Mouse (Mus musculus): ENCODE measurements at regions not wholly inside any gene's neighbourhood (a gene's known extent, or its start where the extent isn't known, plus 50 kb on each side); places are given as distances from the start of the nearest gene placed in this dataset.

DNA sequence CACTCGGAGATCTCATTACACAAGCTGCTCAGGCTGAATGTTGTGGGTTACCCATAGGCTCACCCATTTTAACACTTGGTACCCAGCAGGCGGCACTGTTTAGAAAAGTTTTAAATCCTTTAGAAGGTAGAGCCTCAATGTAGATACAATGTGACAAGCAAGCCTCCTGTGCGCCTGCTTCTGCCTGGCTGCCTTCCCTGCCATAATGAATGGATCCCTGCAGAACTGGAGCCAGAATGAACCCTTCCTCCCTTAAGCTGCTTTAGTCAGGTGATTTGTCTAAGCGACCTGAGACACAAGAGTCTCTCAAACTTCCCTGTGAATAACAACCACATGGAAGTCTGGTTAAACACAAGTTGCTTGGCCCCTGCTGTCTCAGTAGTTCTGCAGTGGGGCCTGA is 64.7 kb upstream of the Gm10181 start:
- Histone ChIP-seq H3K36me3 (replicated peaks; ENCODE audit: control insufficient read depth, insufficient read depth, low read depth, low read length) (no peaks in the 10 kb centered on the region), H3K4me3 (ENCODE audit: low read depth, low read length) (no peak overlapping the region), H3K27me3 (ENCODE audit: control insufficient read depth, insufficient read depth, low read length) (no peaks in the 10 kb centered on the region), H3K9me3 (replicated peaks; ENCODE audit: control insufficient read depth, low read length) (no peaks in the 10 kb centered on the region), H3K27ac (replicated peaks; ENCODE audit: low read depth, low read length) (no peak overlapping the region), H3K9ac (replicated peaks; ENCODE audit: low read length) (no peak overlapping the region), H3K4me2 (ENCODE audit: low read depth, low read length) (no peak overlapping the region), H3K4me1 (ENCODE audit: control insufficient read depth, insufficient read depth, low read length) (no peaks in the 10 kb centered on the region)
- ATAC-seq (replicated peaks; ENCODE audit: insufficient number of reproducible peaks, low FRiP score, low TSS enrichment, low read depth), result no peak
- 57% methylated on average over 4 of the region's 4 CpGs for WGBS
- peak; percentile 9 for DNase-seq (ENCODE audit: low spot score)

GRCm38 (mm10) chr9:25027581-25027980 is 61.6 kb upstream of the Gm10181 start:
- Histone ChIP-seq H3K27ac (replicated peaks; ENCODE audit: low read depth, low read length) (no peak overlapping the region), H3K4me1 (ENCODE audit: control insufficient read depth, insufficient read depth, low read length) (no peaks in the 10 kb centered on the region), H3K4me3 (ENCODE audit: low read depth, low read length) (no peak overlapping the region), H3K27me3 (ENCODE audit: control insufficient read depth, insufficient read depth, low read length) (no peaks in the 10 kb centered on the region), H3K9ac (replicated peaks; ENCODE audit: low read length) (no peak overlapping the region), H3K4me2 (ENCODE audit: low read depth, low read length) (no peak overlapping the region), H3K36me3 (replicated peaks; ENCODE audit: control insufficient read depth, insufficient read depth, low read depth, low read length) (no peaks in the 10 kb centered on the region), H3K9me3 (replicated peaks; ENCODE audit: control insufficient read depth, low read length) (no peaks in the 10 kb centered on the region)
- 8% methylated on average over 8 of the region's 8 CpGs for WGBS
- ATAC-seq (replicated peaks; ENCODE audit: insufficient number of reproducible peaks, low FRiP score, low TSS enrichment, low read depth) (no peak), DNase-seq (ENCODE audit: low spot score) (peak; percentile 81)

- Histone ChIP-seq H3K27ac (replicated peaks; ENCODE audit: low read depth, low read length) (no peak overlapping the region), H3K4me3 (ENCODE audit: low read depth, low read length) (no peak overlapping the region), H3K27me3 (ENCODE audit: control insufficient read depth, insufficient read depth, low read length) (no peaks in the 10 kb centered on the region), H3K4me1 (ENCODE audit: control insufficient read depth, insufficient read depth, low read length) (no peaks in the 10 kb centered on the region), H3K9ac (replicated peaks; ENCODE audit: low read length) (no peak overlapping the region), H3K9me3 (replicated peaks; ENCODE audit: control insufficient read depth, low read length) (no peaks in the 10 kb centered on the region), H3K36me3 (replicated peaks; ENCODE audit: control insufficient read depth, insufficient read depth, low read depth, low read length) (no peaks in the 10 kb centered on the region), H3K4me2 (ENCODE audit: low read depth, low read length) (no peak overlapping the region)
- DNase-seq (ENCODE audit: low spot score) (no peak), ATAC-seq (replicated peaks; ENCODE audit: insufficient number of reproducible peaks, low FRiP score, low TSS enrichment, low read depth) (no peak)
- 61% methylated on average over 6 of the region's 6 CpGs for WGBS
Measured at GRCm38 (mm10) chr9:25028305-25028704, 60.9 kb upstream of the Gm10181 start.

GRCm38 (mm10) chr9:25031466-25031865 is 57.8 kb upstream of the Gm10181 start:
- no peak overlapping the region for H3K4me3 ChIP-seq (ENCODE audit: low read depth, low read length)
- H3K4me1 ChIP-seq (ENCODE audit: control insufficient read depth, insufficient read depth, low read length), result no peaks in the 10 kb centered on the region
- DNase-seq (ENCODE audit: low spot score), result no peak
- H3K27ac ChIP-seq (replicated peaks; ENCODE audit: low read depth, low read length), result no peak overlapping the region
- H3K27me3 ChIP-seq (ENCODE audit: control insufficient read depth, insufficient read depth, low read length), result no peaks in the 10 kb centered on the region
- 87% methylated on average over 6 of the region's 6 CpGs for WGBS
- ATAC-seq (replicated peaks; ENCODE audit: insufficient number of reproducible peaks, low FRiP score, low TSS enrichment, low read depth), result no peak
- no peak overlapping the region for H3K9ac ChIP-seq (replicated peaks; ENCODE audit: low read length)
- H3K4me2 ChIP-seq (ENCODE audit: low read depth, low read length), result no peak overlapping the region
- H3K9me3 ChIP-seq (replicated peaks; ENCODE audit: control insufficient read depth, low read length), result no peaks in the 10 kb centered on the region
- H3K36me3 ChIP-seq (replicated peaks; ENCODE audit: control insufficient read depth, insufficient read depth, low read depth, low read length), result no peaks in the 10 kb centered on the region
